Mouse (Mus musculus) lung, embryonic 16.5 days (tissue): ENCODE results near the gene Grsf1. TPM values are rescaled to one million over a fixed set of nuclear protein-coding genes. Genes with fewer than 3 reads are reported as not detected.

ENCODE experiments used
- ATAC-seq: fragments of 200-750 bp; cut with Nextera tagmentation; 2 replicates; pipeline ENCODE4 v1.8.0; 2017; ENCODE audit warnings: low read depth, mild to moderate bottlenecking, moderate library complexity
- H3K27ac ChIP-seq: fragments of 300-500 bp; sonication (generic); 2 replicates; pipeline ENCODE4 v1.5.1; 2014; ENCODE audit warnings: mild to moderate bottlenecking, control low read depth, low read length
- H3K27me3 ChIP-seq: fragments of 300-500 bp; sonication (generic); 2 replicates; pipeline ENCODE4 v1.6.1; 2014; ENCODE audit warnings: low read depth, low read length, mixed read lengths; ENCODE audit not compliant: control insufficient read depth, insufficient read depth
- H3K36me3 ChIP-seq: fragments of 300-500 bp; sonication (generic); 2 replicates; pipeline ENCODE4 v1.6.1; 2014; ENCODE audit warnings: low read length; ENCODE audit not compliant: control insufficient read depth, insufficient read depth
- H3K4me1 ChIP-seq: fragments of 300-500 bp; sonication (generic); replicated peaks from 2 replicates; pipeline ENCODE4 v1.6.1; 2014; ENCODE audit warnings: low read length, mixed read lengths; ENCODE audit not compliant: control insufficient read depth, insufficient read depth
- H3K4me2 ChIP-seq: fragments of 300-500 bp; sonication (generic); 2 replicates; pipeline ENCODE4 v1.6.1; 2014; ENCODE audit warnings: low read depth, low read length, control low read depth
- H3K4me3 ChIP-seq: fragments of 300-500 bp; sonication (generic); 2 replicates; pipeline ENCODE4 v1.5.1; 2014; ENCODE audit warnings: mild to moderate bottlenecking, low read length, control low read depth
- H3K9ac ChIP-seq: fragments of 300-500 bp; sonication (generic); 2 replicates; pipeline ENCODE4 v1.6.1; 2014; ENCODE audit warnings: low read length, control low read depth
- H3K9me3 ChIP-seq: fragments of 300-500 bp; sonication (generic); 2 replicates; pipeline ENCODE4 v1.6.1; 2016; ENCODE audit warnings: low read length; ENCODE audit not compliant: control insufficient read depth
- WGBS: fragments of 180-500 bp; shearing (Covaris S2); extraction: QIAGEN DNeasy Blood & Tissue Kit; methylation state at CpG from one replicate; pipeline ENCODE4 v1.1.7; 2014; 5-methylcytosine and 5-hydroxymethylcytosine counted together
- polyA plus RNA-seq: library from polyadenylated mRNA; unstranded; fragments of >200 nt; fragmentation: Nextera tagmentation; extraction: Ambion mirVana; gene quantifications from 2 replicates; pipeline ENCODE4 v1.2.1, GENCODE M21; 2015

Grsf1 gene
- 30.8 and 47.7 TPM in 2 replicates for polyA plus RNA-seq

DNA sequence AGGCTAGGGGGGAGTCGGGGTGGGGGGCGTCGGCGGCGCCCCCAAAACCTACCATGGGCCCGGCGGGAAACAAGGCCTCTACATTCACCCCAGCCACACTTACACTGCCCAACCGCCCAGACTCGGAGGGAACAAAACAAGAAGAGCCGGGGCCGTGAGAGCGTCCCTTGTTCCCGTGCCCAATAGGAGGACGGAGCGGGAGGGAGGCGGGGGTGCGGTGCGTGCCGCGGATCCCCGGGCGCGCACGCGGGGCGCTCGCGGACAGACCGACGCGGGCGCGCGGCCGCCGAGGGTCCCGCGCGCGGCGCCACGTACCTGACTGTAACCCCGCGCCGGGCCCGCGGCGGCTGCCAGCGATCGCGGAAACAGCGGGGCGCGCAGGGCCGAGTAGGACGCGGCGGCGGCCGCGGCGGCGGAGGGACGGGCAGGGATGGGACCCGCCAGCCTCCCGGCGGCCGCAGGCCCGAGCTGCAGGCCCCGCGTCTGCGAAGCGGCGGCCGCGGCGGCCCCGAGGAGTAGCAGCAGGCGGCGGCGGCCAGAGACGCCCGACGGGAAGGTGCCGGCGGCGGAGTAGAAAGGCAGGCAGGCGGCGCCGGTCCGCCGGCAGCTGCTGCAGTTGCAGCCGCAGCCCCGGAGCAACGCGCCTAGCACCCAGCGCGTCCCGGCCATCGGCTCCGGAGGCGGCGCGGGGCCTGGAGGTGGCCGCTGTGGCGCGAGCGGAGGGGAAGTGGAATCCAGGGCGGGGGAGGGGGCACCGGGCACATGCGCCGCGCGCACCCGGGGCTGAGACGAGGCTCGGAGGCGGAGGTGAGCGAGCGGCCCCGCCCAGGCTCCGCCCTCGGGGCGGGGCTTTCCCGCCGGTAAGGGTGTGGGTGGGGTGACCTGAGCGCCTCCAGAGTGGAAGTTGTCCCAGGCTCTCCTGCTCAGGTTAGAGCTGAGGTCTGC is at the start of gene Grsf1:
TSS of gene Grsf1 (minus strand) at position 729 of the 945 bp plus-strand sequence.
- under 1% methylated on average over 91 of the region's 127 CpGs for WGBS

DNA sequence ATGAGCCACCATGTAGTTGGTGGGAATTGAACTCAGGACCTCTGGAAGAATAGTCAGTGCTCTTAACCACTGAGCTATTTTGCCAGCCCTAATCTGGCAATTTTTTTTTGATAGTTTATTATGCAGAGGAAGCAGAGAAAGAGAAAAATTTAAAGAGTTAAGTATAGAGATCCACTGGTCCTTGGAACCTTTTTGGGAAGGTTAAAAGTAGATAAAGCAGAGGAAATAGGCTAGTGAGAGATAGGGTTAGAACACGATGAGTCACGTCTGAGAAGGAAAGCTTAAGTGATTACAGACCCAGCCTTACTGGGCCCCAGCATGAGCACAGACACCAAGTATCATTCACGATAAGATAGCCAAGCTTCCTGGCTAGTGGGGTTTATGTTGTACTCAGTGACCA is 48.1 kb upstream of the Grsf1 start:
- 54% methylated on average over 3 of the region's 3 CpGs for WGBS
- no peaks in the 10 kb centered on the region for H3K9me3 ChIP-seq
- no peaks in the 10 kb centered on the region for H3K27me3 ChIP-seq
- H3K27ac ChIP-seq: no peak overlapping the region
- H3K9ac ChIP-seq: no peak overlapping the region
- H3K36me3 ChIP-seq: no peaks in the 10 kb centered on the region
- peaks cover 20% of the 10 kb centered on the region for H3K4me1 ChIP-seq
- no peak overlapping the region for H3K4me2 ChIP-seq
- no peak for ATAC-seq
- H3K4me3 ChIP-seq: no peak overlapping the region

More for the DNA sequence above, at the start of gene Grsf1:
- peak; percentile 93 for ATAC-seq
- Histone ChIP-seq H3K36me3 (peaks cover 3% of the 10 kb centered on the region), H3K27ac (peak within 1 kb of the TSS; percentile 97), H3K27me3 (no peaks in the 10 kb centered on the region), H3K4me3 (peak within 1 kb of the TSS; percentile 78), H3K4me2 (peak within 1 kb of the TSS; percentile 78), H3K4me1 (peaks cover 11% of the 10 kb centered on the region), H3K9ac (peak within 1 kb of the TSS; percentile 96), H3K9me3 (no peaks in the 10 kb centered on the region)

DNA sequence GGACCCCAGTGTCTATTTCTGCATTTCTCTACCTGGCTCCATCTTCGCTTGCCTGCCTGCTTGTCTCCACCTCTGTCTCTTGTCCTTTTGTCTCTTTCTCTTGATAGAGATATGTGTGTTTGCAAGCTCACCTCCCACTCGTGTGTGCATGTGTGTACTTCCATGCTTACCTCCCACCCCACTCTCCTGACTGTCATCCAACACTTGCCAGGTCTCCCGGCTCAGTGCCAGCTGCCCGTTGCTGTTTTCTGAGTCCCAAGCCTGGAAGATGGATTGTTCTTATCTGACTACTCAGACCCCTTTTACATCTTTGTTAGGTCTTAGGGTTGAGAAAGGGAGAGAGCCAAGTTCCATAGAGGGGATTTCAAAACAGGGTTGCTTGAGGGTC is 46.2 kb upstream of the Grsf1 start:
- whole genome bisulfite sequencing: 9% methylated on average over 4 of the region's 4 CpGs

DNA sequence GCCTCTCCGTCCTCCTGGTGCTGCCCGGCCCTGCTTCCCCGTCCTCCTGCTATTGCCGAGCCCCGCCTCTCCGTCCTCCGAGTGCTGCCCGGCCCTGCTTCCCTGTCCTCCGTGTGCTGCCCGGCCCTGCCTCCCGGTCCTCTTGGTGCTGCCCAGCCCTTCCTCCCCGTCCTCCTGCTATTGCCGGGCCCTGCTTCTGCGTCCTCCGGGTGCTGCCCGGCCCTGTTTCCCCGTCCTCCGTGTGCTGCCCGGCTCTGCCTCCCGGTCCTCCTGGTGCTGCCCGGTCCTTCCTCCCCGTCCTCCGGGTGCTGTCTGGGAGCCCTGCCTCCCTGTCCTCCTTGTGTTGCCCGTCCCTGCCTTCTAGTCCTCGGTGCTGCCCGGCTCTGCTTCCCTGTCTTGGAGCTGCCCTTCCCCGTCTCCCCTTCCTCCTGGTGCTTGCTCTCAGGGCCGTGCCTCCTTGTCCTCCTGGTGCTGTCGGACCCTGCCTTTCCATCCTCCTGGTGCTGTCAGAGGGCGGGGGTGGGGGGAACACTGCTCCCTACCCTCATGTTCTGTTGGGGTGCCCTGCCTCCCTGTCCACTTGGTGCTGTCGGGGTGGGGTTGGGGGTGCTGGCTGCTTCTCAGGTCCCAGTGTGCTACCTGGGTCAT is 45.7 kb upstream of the Grsf1 start:
- H3K9me3 ChIP-seq: no peaks in the 10 kb centered on the region
- peak overlapping the region; percentile 95 for H3K4me3 ChIP-seq
- H3K27ac ChIP-seq: peak overlapping the region; percentile 95; the same call in 1 of the 2 replicates
- H3K27me3 ChIP-seq: no peaks in the 10 kb centered on the region
- ATAC-seq: peak; percentile 52
- no peaks in the 10 kb centered on the region for H3K36me3 ChIP-seq
- peak overlapping the region; percentile 97 for H3K4me2 ChIP-seq
- H3K9ac ChIP-seq: peak overlapping the region; percentile 95
- WGBS: 1% methylated on average over 31 of the region's 31 CpGs
- H3K4me1 ChIP-seq: peaks cover 20% of the 10 kb centered on the region

More for the DNA sequence above, 46.2 kb upstream of the Grsf1 start:
- H3K36me3 ChIP-seq: no peaks in the 10 kb centered on the region
- peaks cover 20% of the 10 kb centered on the region for H3K4me1 ChIP-seq
- H3K4me3 ChIP-seq: peak overlapping the region; percentile 95
- H3K9me3 ChIP-seq: no peaks in the 10 kb centered on the region
- H3K27me3 ChIP-seq: no peaks in the 10 kb centered on the region
- H3K4me2 ChIP-seq: peak overlapping the region; percentile 97
- peak overlapping the region; percentile 95 for H3K9ac ChIP-seq
- no peak overlapping the region for H3K27ac ChIP-seq
- ATAC-seq: no peak

DNA sequence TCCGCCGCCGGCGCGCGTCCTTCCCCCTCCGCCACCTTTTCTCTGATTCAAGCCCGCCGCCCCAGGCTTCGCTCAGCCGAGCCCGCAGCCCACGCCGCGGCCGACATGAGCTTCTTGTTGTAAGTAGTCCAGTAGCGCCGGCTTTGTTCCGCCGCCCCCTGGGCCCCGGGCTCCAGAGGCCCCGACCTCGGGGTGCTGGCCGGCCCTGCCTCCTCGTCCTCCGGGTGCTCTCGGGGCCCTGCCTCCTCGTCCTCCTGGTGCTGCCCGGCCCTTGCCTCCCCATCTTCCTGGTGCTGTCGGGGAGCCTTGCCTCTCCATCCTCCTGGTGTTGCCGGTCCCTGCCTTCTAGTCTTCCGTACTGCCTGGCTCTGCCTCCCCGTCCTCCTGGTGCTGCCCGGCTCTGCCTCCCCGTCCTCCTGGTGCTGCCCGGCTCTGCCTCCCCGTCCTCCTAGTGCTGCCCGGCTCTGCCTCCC is 45.1 kb upstream of the Grsf1 start:
- peak overlapping the region; percentile 97 for H3K4me2 ChIP-seq
- peak overlapping the region; percentile 95 for H3K27ac ChIP-seq
- 0% methylated on average over 37 of the region's 38 CpGs for WGBS
- peak; percentile 68 for ATAC-seq
- peaks cover 20% of the 10 kb centered on the region for H3K4me1 ChIP-seq
- H3K36me3 ChIP-seq: no peaks in the 10 kb centered on the region
- H3K27me3 ChIP-seq: no peaks in the 10 kb centered on the region
- H3K4me3 ChIP-seq: peak overlapping the region; percentile 95
- peak overlapping the region; percentile 95 for H3K9ac ChIP-seq
- no peaks in the 10 kb centered on the region for H3K9me3 ChIP-seq

DNA sequence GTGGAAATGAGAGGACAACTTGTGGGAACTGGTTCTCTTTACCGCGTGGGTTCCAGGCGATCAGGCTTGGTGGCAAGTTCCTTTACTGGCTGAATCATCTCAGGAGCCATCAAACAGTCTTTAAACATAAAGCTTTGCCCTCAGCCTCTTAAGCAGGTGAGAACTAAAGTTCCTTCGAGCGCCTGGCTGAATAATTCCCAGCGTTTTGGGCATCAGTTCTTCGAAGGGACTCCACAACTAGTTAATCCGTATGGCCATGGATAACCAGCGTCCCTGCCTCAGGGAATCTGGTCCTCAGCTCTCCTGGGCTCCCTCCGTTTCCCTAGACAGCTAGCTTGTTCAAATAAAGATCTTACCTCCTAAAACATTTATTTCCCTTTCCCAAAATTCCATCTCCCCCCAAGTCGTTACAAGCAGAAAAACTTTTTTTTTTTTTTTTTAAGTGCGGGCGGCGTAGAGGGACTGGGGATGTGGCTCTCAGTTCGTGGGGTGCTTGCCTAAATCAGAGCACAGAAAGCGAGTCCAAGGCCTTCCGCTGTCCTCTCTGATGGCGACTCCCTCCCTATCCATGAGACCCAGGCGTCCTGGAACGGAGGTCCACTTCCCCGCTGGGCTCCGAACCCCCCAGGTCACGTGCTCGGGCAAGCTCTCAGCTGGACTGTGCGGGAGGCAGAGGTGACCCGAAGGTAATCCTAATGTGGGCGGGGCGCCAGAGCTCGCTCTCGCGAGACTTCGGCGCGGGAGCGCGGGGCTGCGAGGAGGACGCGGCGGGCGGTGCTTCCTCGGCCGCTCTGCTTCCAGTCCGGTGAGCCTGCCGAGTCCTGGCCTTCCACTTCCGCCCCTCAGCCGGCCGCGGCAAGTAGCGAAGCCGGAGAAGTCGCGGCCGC is 44.4 kb upstream of the Grsf1 start, which contains the start of gene Mob1b:
TSS of gene Mob1b (plus strand) at position 740 of the 887 bp plus-strand sequence.
- no peaks in the 10 kb centered on the region for H3K36me3 ChIP-seq
- WGBS: under 1% methylated on average over 54 of the region's 54 CpGs
- no peaks in the 10 kb centered on the region for H3K9me3 ChIP-seq
- H3K27me3 ChIP-seq: no peaks in the 10 kb centered on the region
- H3K4me1 ChIP-seq: peaks cover 20% of the 10 kb centered on the region
- H3K27ac ChIP-seq: peak within 1 kb of the TSS; percentile 95
- peak; percentile 97 for ATAC-seq
- H3K9ac ChIP-seq: peak within 1 kb of the TSS; percentile 95
- peak within 1 kb of the TSS; percentile 95 for H3K4me3 ChIP-seq
- peak within 1 kb of the TSS; percentile 97 for H3K4me2 ChIP-seq

DNA sequence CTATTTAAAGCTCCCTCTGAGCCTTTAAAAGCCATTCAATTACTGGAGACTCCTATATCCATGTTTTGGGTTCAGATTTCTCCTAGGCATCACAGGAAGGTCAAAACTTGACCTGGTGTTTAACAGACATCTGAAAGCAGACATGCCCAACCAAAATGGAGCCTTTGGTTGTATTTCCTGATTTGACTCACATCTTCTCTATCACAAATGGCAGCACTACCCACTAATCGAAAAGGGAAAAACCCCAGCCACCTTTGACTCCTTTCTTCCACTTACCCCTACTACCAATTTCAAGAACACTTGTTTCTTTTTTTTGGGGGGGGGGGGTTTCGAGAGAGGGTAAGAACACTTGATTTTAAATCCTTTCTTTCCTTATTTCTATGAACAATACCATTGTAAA is 41.0 kb upstream of the Grsf1 start:
- 72% methylated on average over 2 of the region's 2 CpGs for WGBS
- Histone ChIP-seq H3K9me3 (no peaks in the 10 kb centered on the region), H3K4me3 (no peak overlapping the region), H3K27me3 (no peaks in the 10 kb centered on the region), H3K36me3 (no peaks in the 10 kb centered on the region), H3K4me2 (no peak overlapping the region), H3K9ac (no peak overlapping the region), H3K4me1 (peaks cover 7% of the 10 kb centered on the region), H3K27ac (no peak overlapping the region)
- ATAC-seq: no peak

DNA sequence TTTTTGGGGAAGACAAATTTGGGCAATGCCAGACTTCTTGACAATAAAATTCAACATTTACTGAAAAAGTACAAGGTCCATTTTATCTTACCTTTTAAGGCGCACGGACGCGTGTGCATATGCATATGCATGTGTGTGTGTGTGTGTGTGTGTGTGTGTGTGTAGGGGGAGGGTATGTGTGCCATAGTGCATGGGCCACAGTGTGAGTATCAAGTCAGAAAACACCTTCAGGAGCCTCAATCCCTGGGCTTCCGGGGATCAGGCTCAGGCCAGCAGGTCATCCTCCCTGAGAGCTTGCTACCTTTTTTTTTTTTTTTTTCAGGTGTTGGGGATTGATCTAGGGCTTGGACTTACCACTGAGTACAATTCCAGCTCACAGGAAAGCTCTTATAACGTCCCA is 36.4 kb upstream of the Grsf1 start:
- Histone ChIP-seq H3K4me1 (peaks cover 5% of the 10 kb centered on the region; the same call in 1 of the 2 replicates), H3K27me3 (no peaks in the 10 kb centered on the region), H3K9ac (no peak overlapping the region), H3K36me3 (no peaks in the 10 kb centered on the region), H3K27ac (no peak overlapping the region), H3K9me3 (no peaks in the 10 kb centered on the region), H3K4me2 (no peak overlapping the region), H3K4me3 (no peak overlapping the region)
- ATAC-seq: no peak
- WGBS: 58% methylated on average over 6 of the region's 6 CpGs
